Mouse (Mus musculus) neural tube, embryonic 14.5 days (tissue): ENCODE measurements around the gene Ptprq. TPM values are rescaled to one million over a fixed set of nuclear protein-coding genes. Genes with fewer than 3 reads are reported as not detected.

ENCODE experiments used
- ATAC-seq: fragments of 200-750 bp; cut with Nextera tagmentation; 2 replicates; pipeline ENCODE4 v1.8.0; 2017; ENCODE audit warnings: low read depth, mild to moderate bottlenecking, moderate TSS enrichment, moderate library complexity
- H3K27ac ChIP-seq: fragments of 300-500 bp; sonication (generic); 2 replicates; pipeline ENCODE4 v1.5.1; 2014; ENCODE audit warnings: low read depth, mild to moderate bottlenecking, control low read depth, low read length, moderate library complexity, mixed read lengths
- H3K27me3 ChIP-seq: fragments of 300-500 bp; sonication (generic); 2 replicates; pipeline ENCODE4 v1.6.1; 2014; ENCODE audit warnings: low read length; ENCODE audit not compliant: control insufficient read depth, insufficient read depth
- H3K36me3 ChIP-seq: fragments of 300-500 bp; sonication (generic); 2 replicates; pipeline ENCODE4 v1.6.1; 2014; ENCODE audit warnings: low read length, mixed read lengths; ENCODE audit not compliant: control insufficient read depth, insufficient read depth
- H3K4me1 ChIP-seq: fragments of 300-500 bp; sonication (generic); 2 replicates; pipeline ENCODE4 v1.6.1; 2014; ENCODE audit warnings: low read length; ENCODE audit not compliant: control insufficient read depth, insufficient read depth
- H3K4me2 ChIP-seq: fragments of 300-500 bp; sonication (generic); 2 replicates; pipeline ENCODE4 v1.6.1; 2014; ENCODE audit warnings: mild to moderate bottlenecking, low read depth, low read length, control low read depth
- H3K4me3 ChIP-seq: fragments of 300-500 bp; sonication (generic); 2 replicates; pipeline ENCODE4 v1.5.1; 2014; ENCODE audit warnings: low read depth, low read length, control low read depth, mixed read lengths
- H3K9ac ChIP-seq: fragments of 300-500 bp; sonication (generic); replicated peaks from 2 replicates; pipeline ENCODE4 v1.6.1; 2014; ENCODE audit warnings: low read depth, mild to moderate bottlenecking, control low read depth, low read length, mixed read lengths
- H3K9me3 ChIP-seq: fragments of 300-500 bp; sonication (generic); 2 replicates; pipeline ENCODE4 v1.6.1; 2016; ENCODE audit warnings: low read length; ENCODE audit not compliant: control insufficient read depth
- WGBS: fragments of 180-500 bp; shearing (Covaris S2); extraction: QIAGEN DNeasy Blood & Tissue Kit; methylation state at CpG from one replicate; pipeline ENCODE4 v1.1.7; 2014; 5-methylcytosine and 5-hydroxymethylcytosine counted together
- polyA plus RNA-seq: library from polyadenylated mRNA; unstranded; fragments of >200 nt; fragmentation: Nextera tagmentation; extraction: Ambion mirVana; gene quantifications from 2 replicates; pipeline ENCODE4 v1.2.1, GENCODE M21; 2014

Ptprq gene
- polyA plus RNA-seq, 1 experiment from 2014 or later = 0.19 TPM

DNA sequence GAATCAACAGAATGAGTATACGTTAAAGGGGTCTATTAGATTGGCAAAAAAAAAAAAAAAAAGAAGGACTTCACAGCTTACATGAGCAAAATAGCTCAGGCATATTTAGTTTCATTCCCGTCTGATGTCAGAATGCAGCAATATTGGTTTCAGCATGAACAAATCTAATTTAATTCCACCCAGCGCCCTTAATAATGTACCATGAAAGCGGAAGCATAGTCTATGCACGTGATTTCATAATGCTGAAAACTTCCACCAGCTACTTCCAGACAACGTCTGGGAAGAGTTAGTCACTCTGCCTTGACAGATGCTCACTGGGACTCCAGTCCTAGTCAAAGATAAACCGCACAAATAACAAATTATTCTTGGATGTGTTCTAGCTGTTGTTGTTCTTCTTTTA, 15.6 kb upstream of the Ptprq start:
- Histone ChIP-seq H3K4me1 (no peaks in the 10 kb centered on the region), H3K9ac (no peak overlapping the region), H3K9me3 (no peaks in the 10 kb centered on the region), H3K36me3 (no peaks in the 10 kb centered on the region), H3K4me2 (no peak overlapping the region), H3K27me3 (no peaks in the 10 kb centered on the region), H3K4me3 (no peak overlapping the region), H3K27ac (no peak overlapping the region)
- ATAC-seq = no peak
- 77% methylated on average over 7 of the region's 7 CpGs for WGBS

DNA sequence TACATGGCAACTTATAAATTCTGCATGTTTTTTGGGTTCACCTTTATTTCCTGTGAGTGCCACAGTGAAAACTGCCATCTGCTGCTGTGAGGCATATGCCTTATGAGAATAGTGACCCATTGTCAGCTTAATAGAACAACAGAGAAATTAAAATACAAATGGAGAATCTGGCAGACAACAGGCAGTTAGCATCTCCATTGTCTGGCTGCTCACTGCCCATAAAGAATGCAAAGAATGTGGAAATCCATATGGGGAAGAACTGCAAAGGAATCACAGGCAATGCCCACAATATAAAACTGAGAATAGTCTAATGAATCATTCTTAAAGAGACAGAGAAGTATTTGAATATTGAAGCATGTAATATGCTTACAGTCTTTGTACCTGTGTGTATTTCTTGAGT, 14.5 kb upstream of the Ptprq start:
- no peak for ATAC-seq
- H3K27me3 ChIP-seq = no peaks in the 10 kb centered on the region
- H3K9me3 ChIP-seq = no peaks in the 10 kb centered on the region
- H3K4me2 ChIP-seq = no peak overlapping the region
- no peak overlapping the region for H3K27ac ChIP-seq
- no peaks in the 10 kb centered on the region for H3K36me3 ChIP-seq
- H3K9ac ChIP-seq = no peak overlapping the region
- H3K4me1 ChIP-seq = no peaks in the 10 kb centered on the region
- H3K4me3 ChIP-seq = no peak overlapping the region

DNA sequence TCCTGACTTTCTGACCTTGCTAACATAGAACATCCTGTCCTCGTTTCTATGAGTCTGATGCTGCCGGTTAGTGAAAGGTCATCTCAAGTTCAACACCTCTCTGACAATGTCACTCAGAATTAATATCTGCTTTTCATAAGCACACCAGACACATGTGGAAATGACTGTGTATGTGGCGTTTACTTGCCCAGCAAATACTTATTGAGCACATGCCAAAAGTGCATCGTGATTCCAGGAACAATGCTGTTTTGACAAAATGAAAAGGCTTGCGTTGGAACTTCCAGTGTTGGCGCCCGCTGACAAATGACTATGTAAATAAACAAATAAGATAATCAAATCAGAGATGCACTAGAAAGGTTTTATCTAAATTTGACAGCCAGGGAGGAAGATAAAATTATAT, 5.8 kb upstream of the Ptprq start:
- no peak for ATAC-seq
- no peak overlapping the region for H3K9ac ChIP-seq
- no peaks in the 10 kb centered on the region for H3K27me3 ChIP-seq
- no peak overlapping the region for H3K4me2 ChIP-seq
- H3K36me3 ChIP-seq = no peaks in the 10 kb centered on the region
- 71% methylated on average over 7 of the region's 7 CpGs for WGBS
- H3K4me1 ChIP-seq = no peaks in the 10 kb centered on the region
- no peak overlapping the region for H3K4me3 ChIP-seq
- H3K27ac ChIP-seq = no peak overlapping the region
- H3K9me3 ChIP-seq = no peaks in the 10 kb centered on the region

DNA sequence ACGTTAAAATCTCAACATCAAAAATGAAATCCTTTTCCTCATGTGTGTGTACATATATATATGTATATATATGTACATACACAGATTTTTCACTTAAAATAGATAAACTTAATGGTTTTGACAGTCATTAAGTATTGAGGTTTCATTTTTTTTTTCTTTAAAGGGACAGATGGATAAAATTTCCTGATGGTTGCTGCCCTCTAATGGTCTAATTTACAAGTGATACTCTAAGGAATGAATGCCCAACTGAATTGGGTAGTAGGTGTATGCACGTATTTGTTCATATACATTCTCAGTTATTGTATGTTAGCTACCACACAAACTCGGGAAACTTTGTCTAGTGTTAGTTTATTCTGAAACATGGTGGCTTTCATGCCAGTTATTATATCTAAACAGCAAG, 15.4 kb downstream of the Ptprq start:
- Histone ChIP-seq H3K27me3 (no peaks in the 10 kb centered on the region), H3K9ac (no peak overlapping the region), H3K36me3 (no peaks in the 10 kb centered on the region), H3K4me1 (no peaks in the 10 kb centered on the region), H3K27ac (no peak overlapping the region), H3K4me3 (no peak overlapping the region), H3K9me3 (no peaks in the 10 kb centered on the region), H3K4me2 (no peak overlapping the region)
- 49% methylated on average over 3 of the region's 3 CpGs for WGBS
- ATAC-seq = no peak

DNA sequence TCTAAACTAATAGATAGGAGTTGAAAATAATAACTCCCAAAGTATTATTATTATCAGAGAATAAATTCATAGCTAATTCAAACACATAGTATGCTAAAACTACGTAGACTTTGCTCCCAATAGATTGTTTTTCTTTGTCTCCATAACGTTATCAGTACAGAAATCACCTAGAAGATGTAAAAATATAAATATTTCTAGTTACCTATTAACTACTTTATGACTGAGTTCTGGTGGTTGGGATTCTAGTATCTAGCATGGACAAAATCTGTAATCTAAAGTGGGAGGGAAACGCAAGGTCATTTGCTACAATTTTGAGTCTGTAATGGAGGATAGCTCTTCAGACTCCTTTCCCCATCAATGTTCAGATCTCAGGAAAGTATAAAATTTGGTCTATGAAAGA, 18.9 kb downstream of the Ptprq start:
- H3K27me3 ChIP-seq = no peaks in the 10 kb centered on the region
- H3K27ac ChIP-seq = no peak overlapping the region
- H3K36me3 ChIP-seq = no peaks in the 10 kb centered on the region
- no peak overlapping the region for H3K4me3 ChIP-seq
- H3K4me2 ChIP-seq = no peak overlapping the region
- no peak for ATAC-seq
- WGBS = 90% methylated on average over 3 of the region's 3 CpGs
- no peaks in the 10 kb centered on the region for H3K4me1 ChIP-seq
- no peak overlapping the region for H3K9ac ChIP-seq
- no peaks in the 10 kb centered on the region for H3K9me3 ChIP-seq

DNA sequence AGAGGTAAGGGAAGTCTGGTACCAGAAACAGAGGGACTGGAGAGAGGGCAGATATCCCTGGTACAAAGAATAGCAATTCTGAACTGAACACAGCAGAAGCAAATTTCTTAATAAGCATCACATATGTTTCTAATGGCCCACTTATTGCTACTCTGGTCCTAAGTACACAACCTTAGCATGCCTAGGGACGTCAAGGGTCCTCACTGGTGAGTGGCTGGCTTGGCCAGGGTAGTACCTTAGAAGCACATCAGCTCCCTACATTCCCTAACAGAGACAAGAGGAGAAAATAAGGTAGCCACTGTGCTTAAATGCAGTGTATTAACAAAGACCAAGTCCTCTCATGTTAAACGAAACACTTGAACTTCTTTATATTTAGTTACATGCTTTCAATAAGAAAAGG, 21.1 kb downstream of the Ptprq start:
- ATAC-seq = no peak
- no peaks in the 10 kb centered on the region for H3K36me3 ChIP-seq
- H3K9me3 ChIP-seq = no peaks in the 10 kb centered on the region
- H3K4me1 ChIP-seq = no peaks in the 10 kb centered on the region
- no peak overlapping the region for H3K4me2 ChIP-seq
- no peak overlapping the region for H3K27ac ChIP-seq
- WGBS = 82% methylated on average over 2 of the region's 2 CpGs
- H3K4me3 ChIP-seq = no peak overlapping the region
- H3K9ac ChIP-seq = no peak overlapping the region
- no peaks in the 10 kb centered on the region for H3K27me3 ChIP-seq

DNA sequence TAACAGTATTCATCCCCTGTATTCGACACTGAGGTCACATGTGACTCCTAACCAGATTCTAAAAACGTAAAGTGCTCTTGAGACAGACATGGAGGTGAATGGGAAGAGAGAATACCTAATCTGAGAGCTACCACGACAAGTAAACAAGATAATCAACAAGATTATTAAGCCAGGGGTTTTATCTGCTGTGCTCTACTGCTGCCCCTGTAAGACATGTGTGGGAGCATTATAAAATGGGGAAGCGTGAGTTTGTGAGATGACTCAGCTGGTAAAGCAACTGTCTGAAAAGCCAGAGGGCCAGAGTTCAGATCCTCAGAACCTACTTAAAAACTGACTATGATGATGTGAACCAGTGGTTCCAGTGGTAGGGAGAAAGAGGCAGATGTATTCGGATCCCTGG, 22.7 kb downstream of the Ptprq start:
- H3K9ac ChIP-seq = no peak overlapping the region
- H3K27me3 ChIP-seq = no peaks in the 10 kb centered on the region
- no peak overlapping the region for H3K4me3 ChIP-seq
- no peaks in the 10 kb centered on the region for H3K4me1 ChIP-seq
- WGBS = 90% methylated on average over 5 of the region's 5 CpGs
- H3K27ac ChIP-seq = no peak overlapping the region
- H3K36me3 ChIP-seq = no peaks in the 10 kb centered on the region
- no peak overlapping the region for H3K4me2 ChIP-seq
- ATAC-seq = no peak
- H3K9me3 ChIP-seq = no peaks in the 10 kb centered on the region

DNA sequence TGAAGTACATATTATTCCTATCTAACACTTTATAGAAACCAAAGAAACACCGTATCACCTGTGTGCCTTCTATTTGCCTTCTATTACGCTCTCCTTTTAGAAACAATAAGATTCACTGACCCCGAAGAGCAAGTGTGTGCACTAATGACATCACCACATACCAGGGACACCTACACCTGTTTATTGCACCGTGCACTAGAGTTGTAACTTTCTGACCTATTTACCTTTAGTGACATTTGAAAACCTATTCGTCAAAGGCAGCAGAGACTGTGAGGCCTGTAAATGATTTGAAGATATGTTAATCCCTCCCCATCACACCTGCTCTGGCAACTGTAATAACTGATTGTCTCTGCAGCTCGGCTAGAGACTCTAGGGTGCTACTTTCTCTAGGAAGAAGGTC, 32.5 kb downstream of the Ptprq start:
- no peak overlapping the region for H3K9ac ChIP-seq
- H3K27ac ChIP-seq = no peak overlapping the region
- no peaks in the 10 kb centered on the region for H3K27me3 ChIP-seq
- H3K9me3 ChIP-seq = no peaks in the 10 kb centered on the region
- no peaks in the 10 kb centered on the region for H3K36me3 ChIP-seq
- WGBS = 82% methylated on average over 6 of the region's 6 CpGs
- H3K4me3 ChIP-seq = no peak overlapping the region
- H3K4me2 ChIP-seq = no peak overlapping the region
- H3K4me1 ChIP-seq = no peaks in the 10 kb centered on the region
- no peak for ATAC-seq

DNA sequence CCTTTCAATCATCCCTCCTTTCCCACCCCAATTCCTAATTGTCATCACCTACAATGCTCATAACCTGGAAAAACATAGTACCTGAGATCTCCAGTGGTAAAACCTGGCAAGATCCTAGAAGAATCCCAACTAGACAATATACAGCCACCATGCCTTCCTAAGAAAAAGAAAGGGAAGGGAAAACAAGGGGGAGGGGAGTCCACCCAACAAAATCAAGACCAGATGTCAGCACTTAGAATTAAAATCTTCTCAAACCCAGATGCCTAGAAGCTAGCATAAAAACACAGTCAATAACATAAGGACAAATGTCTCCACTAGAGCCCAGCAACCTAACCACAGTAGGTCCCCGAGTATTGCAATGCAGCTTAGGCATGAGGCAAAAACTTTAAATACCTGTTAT, 43.9 kb downstream of the Ptprq start:
- 75% methylated on average over 1 of the region's 1 CpGs for WGBS
- no peaks in the 10 kb centered on the region for H3K27me3 ChIP-seq
- no peaks in the 10 kb centered on the region for H3K36me3 ChIP-seq
- H3K9ac ChIP-seq = no peak overlapping the region
- H3K27ac ChIP-seq = no peak overlapping the region
- H3K4me3 ChIP-seq = no peak overlapping the region
- H3K9me3 ChIP-seq = no peaks in the 10 kb centered on the region
- no peaks in the 10 kb centered on the region for H3K4me1 ChIP-seq
- H3K4me2 ChIP-seq = no peak overlapping the region
- no peak for ATAC-seq
